Mouse (Mus musculus) frontal cortex, adult 2 months (tissue): ENCODE measurements at regions not wholly inside any gene's neighbourhood (a gene's known extent, or its start where the extent isn't known, plus 50 kb on each side); places are given as distances from the start of the nearest gene placed in this dataset.

ENCODE experiments used
- DNase-seq, 2 experiments: peaks; one replicate each; pipeline ENCODE4 v3.0.0; 2022; ENCODE audit warnings: low spot score in 1 of 2; ENCODE audit errors: extremely low spot score in 1 of 2

GRCm38 (mm10) chrX:64080717-64081116 is 71.3 kb downstream of the Gm6760 start:
- no peak for DNase-seq

GRCm38 (mm10) chrX:64058389-64058788 is 93.6 kb downstream of the Gm6760 start:
- peak in 1 of 2 experiments; percentile 4 for DNase-seq

- DNase-seq = peak in 1 of 2 experiments; percentile 2
Observed at GRCm38 (mm10) chrX:64056776-64057175, 95.2 kb downstream of the Gm6760 start.
